Mouse (Mus musculus) liver, adult 2 months (tissue): ENCODE results near the gene Xrcc3.

Experiments used
- CTCF ChIP-seq: fragments of 200-500 bp; IDR thresholded peaks from 2 replicates; pipeline ENCODE4 v1.5.1; 2011; ENCODE audit warnings: low read depth, low read length, control low read depth
- POLR2A ChIP-seq: fragments of 200-500 bp; IDR thresholded peaks from 2 replicates; pipeline ENCODE4 v1.6.1; 2011; ENCODE audit warnings: low read length, control low read depth; ENCODE audit not compliant: insufficient read depth; ENCODE audit errors: extremely low read depth

DNA sequence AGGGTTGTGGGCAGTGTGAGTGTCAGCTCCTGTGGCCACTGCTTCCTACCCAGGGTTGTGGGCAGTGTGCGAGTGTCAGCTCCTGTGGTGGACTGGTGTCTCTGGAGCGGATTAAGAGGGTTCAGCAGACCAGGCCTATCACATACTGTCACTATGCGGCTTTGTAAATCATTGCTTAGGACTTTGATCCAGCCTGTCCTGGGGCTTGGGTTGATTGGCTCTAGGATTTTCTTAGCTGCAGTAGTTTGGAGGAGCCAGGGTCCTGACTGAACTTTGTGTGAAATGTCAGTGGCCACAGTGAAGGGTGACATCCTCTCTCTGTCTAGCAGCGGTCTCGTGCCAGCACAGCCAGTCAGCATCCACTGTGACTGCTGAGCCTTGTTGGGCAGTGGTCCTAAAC lies 23.6 kb downstream of the Xrcc3 start:
- TF ChIP-seq POLR2A: no peak
- no peak for TF ChIP-seq CTCF
